Mouse (Mus musculus): ENCODE measurements around the gene C1qtnf5. TPM values are rescaled to one million over a fixed set of nuclear protein-coding genes. Genes with fewer than 3 reads are reported as not detected.

C1qtnf5 gene
- total RNA-seq (2021), result 1 to 10 TPM; 8.4 to 8.9 TPM

GRCm38 (mm10) chr9:44107110-44107509 is at the start of gene C1qtnf5:
Gene C1qtnf5 (plus strand): TSS chr9:44107245.
- DNase-seq, result peak; percentile 87
- intact Hi-C loops (cut with DNase I), result loop anchor here (2.0 kb wide), 1 partner anchor 122 kb away; no protein-coding TSS in a partner anchor

GRCm38 (mm10) chr9:44058606-44059005 is 48.4 kb upstream of the C1qtnf5 start:
- intact Hi-C loops (cut with DNase I), result no loop called here
- DNase-seq, result no peak

- intact Hi-C loops (cut with DNase I), result no loop called here
- DNase-seq, result no peak
These were observed 41.9 kb upstream of the C1qtnf5 start for GRCm38 (mm10) chr9:44065177-44065576.

- intact Hi-C loops (cut with DNase I), result loop anchor here (2.0 kb wide), 2 partner anchors 18 to 82 kb away; no protein-coding TSS in a partner anchor
- peak; percentile 100 for DNase-seq
These were observed 40.2 kb upstream of the C1qtnf5 start, which contains the start of gene Usp2 for GRCm38 (mm10) chr9:44066785-44067225. Gene Usp2 (plus strand): TSS chr9:44067021.

GRCm38 (mm10) chr9:44067241-44067959 is 39.6 kb upstream of the C1qtnf5 start:
- DNase-seq, result no peak
- intact Hi-C loops (cut with DNase I), result loop anchor here (2.0 kb wide), 2 partner anchors 17 to 83 kb away; no protein-coding TSS in a partner anchor

GRCm38 (mm10) chr9:44067960-44068330 is 39.1 kb upstream of the C1qtnf5 start:
- intact Hi-C loops (cut with DNase I), result loop anchor here (2.0 kb wide), 2 partner anchors 17 to 83 kb away; no protein-coding TSS in a partner anchor

GRCm38 (mm10) chr9:44069252-44069651 is 37.8 kb upstream of the C1qtnf5 start:
- DNase-seq, result peak in 1 of 2 experiments; percentile 49
- intact Hi-C loops (cut with DNase I), result no loop called here

More at GRCm38 (mm10) chr9:44067960-44068330, 39.1 kb upstream of the C1qtnf5 start:
- no peak for DNase-seq

GRCm38 (mm10) chr9:44070113-44070843 is 36.8 kb upstream of the C1qtnf5 start:
- no peak for DNase-seq

GRCm38 (mm10) chr9:44070844-44071231 is 36.2 kb upstream of the C1qtnf5 start:
- intact Hi-C loops (cut with DNase I), result no loop called here

More at GRCm38 (mm10) chr9:44070113-44070843, 36.8 kb upstream of the C1qtnf5 start:
- intact Hi-C loops (cut with DNase I), result no loop called here

GRCm38 (mm10) chr9:44071914-44072598 is 35.0 kb upstream of the C1qtnf5 start:
- peak in 1 of 2 experiments; percentile 58 for DNase-seq

More at GRCm38 (mm10) chr9:44070844-44071231, 36.2 kb upstream of the C1qtnf5 start:
- peak in 1 of 2 experiments; percentile 21 for DNase-seq

GRCm38 (mm10) chr9:44072599-44072915 is 34.5 kb upstream of the C1qtnf5 start:
- intact Hi-C loops (cut with DNase I), result no loop called here
- peak in 1 of 2 experiments; percentile 46 for DNase-seq

More at GRCm38 (mm10) chr9:44071914-44072598, 35.0 kb upstream of the C1qtnf5 start:
- intact Hi-C loops (cut with DNase I), result no loop called here

- DNase-seq, result peak in 1 of 2 experiments; percentile 31
- intact Hi-C loops (cut with DNase I), result no loop called here
These were observed 33.9 kb upstream of the C1qtnf5 start for GRCm38 (mm10) chr9:44073115-44073514.

- intact Hi-C loops (cut with DNase I), result loop anchor here (2.0 kb wide), 1 partner anchor 20 kb away; no protein-coding TSS in a partner anchor
- DNase-seq, result peak in 1 of 2 experiments; percentile 37
These were observed 32.4 kb upstream of the C1qtnf5 start for GRCm38 (mm10) chr9:44074395-44075275.

GRCm38 (mm10) chr9:44075276-44075995 is 31.6 kb upstream of the C1qtnf5 start:
- intact Hi-C loops (cut with DNase I), result loop anchor here (2.0 kb wide), 1 partner anchor 19 kb away; no protein-coding TSS in a partner anchor
- peak in 1 of 2 experiments; percentile 5 for DNase-seq

GRCm38 (mm10) chr9:44075996-44076763 is 30.9 kb upstream of the C1qtnf5 start:
- peak in 1 of 2 experiments; percentile 8 for DNase-seq
- intact Hi-C loops (cut with DNase I), result loop anchor here (2.0 kb wide), 1 partner anchor 19 kb away; no protein-coding TSS in a partner anchor

GRCm38 (mm10) chr9:44076764-44077120 is 30.3 kb upstream of the C1qtnf5 start:
- intact Hi-C loops (cut with DNase I), result no loop called here
- peak; percentile 59 to 72 for DNase-seq

GRCm38 (mm10) chr9:44077266-44077910 is 29.7 kb upstream of the C1qtnf5 start:
- no peak for DNase-seq
- intact Hi-C loops (cut with DNase I), result no loop called here

Data from heart, postnatal 36 days (tissue).